Comparison of ENCODE assay signal across 9 mouse cellular contexts in genomic region chr17:24015727-24016126, GRCm38 (mm10). TPM values are rescaled to one million over a fixed set of nuclear protein-coding genes. Genes with fewer than 3 reads are reported as not detected.
A peak's percentile ranks its signal among the peaks of the same experiment; 100 is the strongest.
DNase-seq lines count a peak whose midpoint lies in the region; ATAC-seq and TF ChIP-seq lines count a peak whose summit lies in the region.
"Had no signal": no experiment of that assay in that cellular context is flagged by ENCODE, and none has a peak within 500 bp of the region (broad histone marks: within the 10 kb centered on the region; RNA-seq: fewer than 3 reads in every experiment).

No protein-coding gene starts in this region.

- no peak overlapping the region for H3K27ac ChIP-seq in liver, embryonic 14.5 days
- H3K27ac ChIP-seq in liver, embryonic 11.5 days (ENCODE audit: low read depth, low read length), result no peak overlapping the region
- H3K27ac ChIP-seq in forebrain, embryonic 14.5 days (ENCODE audit: low read depth, low read length), result no peak overlapping the region
- H3K27ac ChIP-seq in forebrain, embryonic 11.5 days (ENCODE audit: low read depth, low read length), result no peak overlapping the region

- no peaks in the 10 kb centered on the region for H3K9me3 ChIP-seq in liver, embryonic 14.5 days (ENCODE audit: control insufficient read depth, low read length)
- no peaks in the 10 kb centered on the region for H3K9me3 ChIP-seq in liver, embryonic 11.5 days (ENCODE audit: control insufficient read depth, low read length)
- H3K9me3 ChIP-seq in forebrain, embryonic 14.5 days (replicated peaks; ENCODE audit: control insufficient read depth, low read length), result no peaks in the 10 kb centered on the region
- no peaks in the 10 kb centered on the region for H3K9me3 ChIP-seq in forebrain, embryonic 11.5 days (ENCODE audit: control insufficient read depth, low read length)

- 18% methylated on average over 14 of the region's 14 CpGs for WGBS in liver, embryonic 14.5 days (ENCODE audit: insufficient replicate concordance)
- 27% methylated on average over 14 of the region's 14 CpGs for WGBS in liver, embryonic 11.5 days
- 28% methylated on average over 14 of the region's 14 CpGs for WGBS in forebrain, embryonic 14.5 days
- 28% methylated on average over 14 of the region's 14 CpGs for WGBS in forebrain, embryonic 11.5 days

- no peak overlapping the region for H3K4me3 ChIP-seq in liver, embryonic 14.5 days (ENCODE audit: insufficient read depth in 1 of 2, low read depth in 2 of 2, low read length in 2 of 2)
- H3K4me3 ChIP-seq in liver, embryonic 11.5 days (ENCODE audit: low read depth, low read length), result no peak overlapping the region
- H3K4me3 ChIP-seq in forebrain, embryonic 14.5 days (ENCODE audit: low read depth, low read length), result no peak overlapping the region
- no peak overlapping the region for H3K4me3 ChIP-seq in forebrain, embryonic 11.5 days (ENCODE audit: low read depth, low read length)

- TF ChIP-seq EP300 in liver, embryonic 14.5 days (IDR thresholded peaks at IDR 0.05; ENCODE audit: low read depth), result no peak

- H3K4me2 ChIP-seq in liver, embryonic 14.5 days (ENCODE audit: low read depth), result no peak overlapping the region
- no peak overlapping the region for H3K4me2 ChIP-seq in liver, embryonic 11.5 days
- H3K4me2 ChIP-seq in forebrain, embryonic 14.5 days (ENCODE audit: low read length), result no peak overlapping the region
- no peak overlapping the region for H3K4me2 ChIP-seq in forebrain, embryonic 11.5 days (ENCODE audit: low read depth, low read length, severe bottlenecking)

- peak; percentile 68 for TF ChIP-seq CTCF in liver, embryonic 14.5 days (IDR thresholded peaks at IDR 0.05; ENCODE audit: low read depth)

- peak; percentile 37 to 49 for DNase-seq in adrenal gland, adult 18-20 months (ENCODE audit: low spot score in 2 of 2)
- DNase-seq in adrenal gland, adult 8-10 months, result no peak
- no peak for DNase-seq in liver, embryonic 14.5 days (ENCODE audit: low read depth in 3 of 3, low spot score in 3 of 3)
- no peak for DNase-seq in liver, embryonic 11.5 days (ENCODE audit: low spot score)
- peak; percentile 46 for DNase-seq in embryo, embryonic 11 days
- DNase-seq in mesoderm, embryonic 11.5 days (ENCODE audit: low read depth, low spot score), result peak; percentile 14
- no peak for DNase-seq in forebrain, embryonic 14.5 days (ENCODE audit: low spot score)
- no peak for DNase-seq in forebrain, embryonic 11.5 days (ENCODE audit: low spot score)

- no peaks in the 10 kb centered on the region for H3K36me3 ChIP-seq in liver, embryonic 14.5 days (replicated peaks; ENCODE audit: control insufficient read depth, insufficient read depth, low read depth)
- H3K36me3 ChIP-seq in liver, embryonic 11.5 days (ENCODE audit: control insufficient read depth, insufficient read depth, low read length), result no peaks in the 10 kb centered on the region
- H3K36me3 ChIP-seq in forebrain, embryonic 14.5 days (ENCODE audit: control insufficient read depth, insufficient read depth, low read length), result no peaks in the 10 kb centered on the region
- H3K36me3 ChIP-seq in forebrain, embryonic 11.5 days (ENCODE audit: control insufficient read depth, insufficient read depth, low read length), result no peaks in the 10 kb centered on the region

- no peak for ATAC-seq in liver, embryonic 14.5 days (ENCODE audit: insufficient read depth)
- no peak for ATAC-seq in liver, embryonic 11.5 days (replicated peaks; ENCODE audit: low FRiP score)
- no peak for ATAC-seq in forebrain, embryonic 14.5 days
- no peak for ATAC-seq in forebrain, embryonic 11.5 days (replicated peaks; ENCODE audit: low FRiP score)

- no peaks in the 10 kb centered on the region for H3K27me3 ChIP-seq in liver, embryonic 14.5 days (ENCODE audit: control insufficient read depth, insufficient read depth, low read length)
- H3K27me3 ChIP-seq in liver, embryonic 11.5 days (replicated peaks; ENCODE audit: control insufficient read depth, insufficient read depth, low read length), result no peaks in the 10 kb centered on the region
- H3K27me3 ChIP-seq in forebrain, embryonic 14.5 days (replicated peaks; ENCODE audit: control insufficient read depth, insufficient read depth, low read length), result no peaks in the 10 kb centered on the region
- no peaks in the 10 kb centered on the region for H3K27me3 ChIP-seq in forebrain, embryonic 11.5 days (ENCODE audit: control insufficient read depth, insufficient read depth, low read length)

- no peaks in the 10 kb centered on the region for H3K4me1 ChIP-seq in liver, embryonic 14.5 days (replicated peaks; ENCODE audit: control insufficient read depth in 2 of 2, insufficient read depth in 2 of 2, low read length in 1 of 2)
- no peaks in the 10 kb centered on the region for H3K4me1 ChIP-seq in liver, embryonic 11.5 days (replicated peaks; ENCODE audit: control insufficient read depth, insufficient read depth, low read length)
- H3K4me1 ChIP-seq in forebrain, embryonic 14.5 days (ENCODE audit: control insufficient read depth, insufficient read depth, low read length), result no peaks in the 10 kb centered on the region
- no peaks in the 10 kb centered on the region for H3K4me1 ChIP-seq in forebrain, embryonic 11.5 days (replicated peaks; ENCODE audit: control insufficient read depth, insufficient read depth, low read length)

- no peak overlapping the region for H3K9ac ChIP-seq in liver, embryonic 14.5 days (replicated peaks)
- H3K9ac ChIP-seq in liver, embryonic 11.5 days (ENCODE audit: low read depth, low read length), result no peak overlapping the region
- no peak overlapping the region for H3K9ac ChIP-seq in forebrain, embryonic 14.5 days (ENCODE audit: low read length)
- H3K9ac ChIP-seq in forebrain, embryonic 11.5 days (ENCODE audit: low read length), result no peak overlapping the region

RNA-seq across cellular contexts. Expression of gene Prss22, which starts 17.8 kb away (rescaled TPM):
- not detected for total RNA-seq in adrenal gland, adult 18-20 months (2021)
- not detected for total RNA-seq in adrenal gland, adult 8-10 months (2022)
- not detected in 2 replicates for polyA plus RNA-seq in liver, embryonic 14.5 days (2012; rRNA removed)
- polyA plus RNA-seq in liver, embryonic 14.5 days (2014; fragmentation: Nextera tagmentation; extraction: Ambion mirVana), result not detected in 2 replicates
- polyA plus RNA-seq in liver, embryonic 11.5 days (2014; fragmentation: Nextera tagmentation; extraction: Ambion mirVana), result 0.21 TPM in 1 of 2 replicates, not detected in the other
- not detected in 2 replicates for polyA plus RNA-seq in forebrain, embryonic 14.5 days (2014; fragmentation: Nextera tagmentation; extraction: Ambion mirVana)
- not detected in 2 replicates for polyA plus RNA-seq in forebrain, embryonic 11.5 days (2014; fragmentation: Nextera tagmentation; extraction: Ambion mirVana)
- polyA plus RNA-seq: liver, embryonic 16.5 days had no signal

RNA-seq across cellular contexts. Expression of gene Prss27, which starts 22.2 kb away (rescaled TPM):
- total RNA-seq in adrenal gland, adult 18-20 months (2021), result 1 to 10 TPM in 1 of 2 experiments, under 1 TPM in 1; 0.23 to 1.3 TPM
- total RNA-seq in adrenal gland, adult 8-10 months (2022), result under 1 TPM in 1 of 4 experiments, not detected in 3; 0.70 TPM
- polyA plus RNA-seq in liver, embryonic 14.5 days (2012; rRNA removed), result not detected in 2 replicates
- not detected in 2 replicates for polyA plus RNA-seq in liver, embryonic 14.5 days (2014; fragmentation: Nextera tagmentation; extraction: Ambion mirVana)
- polyA plus RNA-seq in liver, embryonic 11.5 days (2014; fragmentation: Nextera tagmentation; extraction: Ambion mirVana), result not detected in 2 replicates
- not detected in 2 replicates for polyA plus RNA-seq in forebrain, embryonic 14.5 days (2014; fragmentation: Nextera tagmentation; extraction: Ambion mirVana)
- 0.15 TPM in 1 of 2 replicates, not detected in the other for polyA plus RNA-seq in forebrain, embryonic 11.5 days (2014; fragmentation: Nextera tagmentation; extraction: Ambion mirVana)
- polyA plus RNA-seq: liver, embryonic 16.5 days had no signal

RNA-seq across cellular contexts. Expression of gene Prss30, which starts 35.4 kb away (rescaled TPM):
- total RNA-seq in adrenal gland, adult 18-20 months (2021), result under 1 TPM in 1 of 2 experiments, not detected in 1; 0.64 TPM
- total RNA-seq in adrenal gland, adult 8-10 months (2022), result under 1 TPM in 3 of 4 experiments, not detected in 1; 0.19 to 0.41 (median 0.31) TPM
- 0.07 and 0.13 TPM in 2 replicates for polyA plus RNA-seq in liver, embryonic 14.5 days (2012; rRNA removed)
- polyA plus RNA-seq in liver, embryonic 14.5 days (2014; fragmentation: Nextera tagmentation; extraction: Ambion mirVana), result 0.06 TPM in 1 of 2 replicates, not detected in the other
- not detected in 2 replicates for polyA plus RNA-seq in liver, embryonic 11.5 days (2014; fragmentation: Nextera tagmentation; extraction: Ambion mirVana)
- polyA plus RNA-seq in forebrain, embryonic 14.5 days (2014; fragmentation: Nextera tagmentation; extraction: Ambion mirVana), result not detected in 2 replicates
- polyA plus RNA-seq in forebrain, embryonic 11.5 days (2014; fragmentation: Nextera tagmentation; extraction: Ambion mirVana), result not detected in 2 replicates

RNA-seq across cellular contexts. Expression of gene Kctd5, which starts 57.6 kb away (rescaled TPM):
- total RNA-seq in adrenal gland, adult 18-20 months (2021), result 10 to 100 TPM; 11.1 to 12.2 TPM
- 10 to 100 TPM; 13.7 to 17.7 (median 15.1) TPM for total RNA-seq in adrenal gland, adult 8-10 months (2022)
- polyA plus RNA-seq in liver, embryonic 14.5 days (2012; rRNA removed), result 9.3 and 10.0 TPM in 2 replicates
- 10.9 and 11.3 TPM in 2 replicates for polyA plus RNA-seq in liver, embryonic 14.5 days (2014; fragmentation: Nextera tagmentation; extraction: Ambion mirVana)
- 43.0 and 46.8 TPM in 2 replicates for polyA plus RNA-seq in liver, embryonic 11.5 days (2014; fragmentation: Nextera tagmentation; extraction: Ambion mirVana)
- 84.3 and 87.0 TPM in 2 replicates for polyA plus RNA-seq in forebrain, embryonic 14.5 days (2014; fragmentation: Nextera tagmentation; extraction: Ambion mirVana)
- 82.8 and 85.0 TPM in 2 replicates for polyA plus RNA-seq in forebrain, embryonic 11.5 days (2014; fragmentation: Nextera tagmentation; extraction: Ambion mirVana)

Comparison
In these comparisons a context has a peak if more than half of its experiments do, and no peak if none do; other contexts are left out.
1. DNase-seq: peak in adrenal gland, adult 18-20 months (2 of 2), embryo, embryonic 11 days (single experiment) and mesoderm, embryonic 11.5 days (single experiment); none in adrenal gland, adult 8-10 months (single experiment), liver, embryonic 14.5 days (0 of 3), liver, embryonic 11.5 days (single experiment), forebrain, embryonic 14.5 days (single experiment) and forebrain, embryonic 11.5 days (single experiment).